Mouse (Mus musculus) stomach, embryonic 14.5 days (tissue): ENCODE results near the gene Chn2. TPM values are rescaled to one million over a fixed set of nuclear protein-coding genes. Genes with fewer than 3 reads are reported as not detected.

Experiments used
- ATAC-seq: fragments of 200-750 bp; cut with Nextera tagmentation; 2 replicates; pipeline ENCODE4 v1.8.0; 2017; ENCODE audit warnings: low read depth, moderate TSS enrichment; ENCODE audit not compliant: insufficient number of reproducible peaks, insufficient read depth, low FRiP score
- H3K27ac ChIP-seq: fragments of 300-500 bp; sonication (generic); 2 replicates; pipeline ENCODE4 v1.5.1; 2014; ENCODE audit warnings: mild to moderate bottlenecking, low read length, moderate library complexity, mixed read lengths
- H3K27me3 ChIP-seq: fragments of 300-500 bp; sonication (generic); 2 replicates; pipeline ENCODE4 v1.6.1; 2014; ENCODE audit warnings: low read length, control low read depth, mixed read lengths; ENCODE audit not compliant: control insufficient read depth, insufficient read depth
- H3K36me3 ChIP-seq: fragments of 300-500 bp; sonication (generic); 2 replicates; pipeline ENCODE4 v1.6.1; 2014; ENCODE audit warnings: mild to moderate bottlenecking, control low read depth, low read length, moderate library complexity, mixed read lengths; ENCODE audit not compliant: control insufficient read depth, insufficient read depth
- H3K4me1 ChIP-seq: fragments of 300-500 bp; sonication (generic); 2 replicates; pipeline ENCODE4 v1.6.1; 2014; ENCODE audit warnings: low read length, control low read depth, mixed read lengths; ENCODE audit not compliant: control insufficient read depth, insufficient read depth
- H3K4me2 ChIP-seq: fragments of 300-500 bp; sonication (generic); replicated peaks from 2 replicates; pipeline ENCODE4 v1.6.1; 2014; ENCODE audit warnings: low read depth, low read length, control low read depth
- H3K4me3 ChIP-seq: fragments of 300-500 bp; sonication (generic); 2 replicates; pipeline ENCODE4 v1.5.1; 2014; ENCODE audit warnings: low read depth, low read length, control low read depth
- H3K9ac ChIP-seq: fragments of 300-500 bp; sonication (generic); replicated peaks from 2 replicates; pipeline ENCODE4 v1.6.1; 2014; ENCODE audit warnings: low read depth, mild to moderate bottlenecking, control low read depth, low read length, moderate library complexity, mixed read lengths
- H3K9me3 ChIP-seq: fragments of 300-500 bp; sonication (generic); 2 replicates; pipeline ENCODE4 v1.6.1; 2016; ENCODE audit warnings: low read depth, low read length, control low read depth; ENCODE audit not compliant: control insufficient read depth
- WGBS: fragments of 180-500 bp; shearing (Covaris S2); extraction: QIAGEN DNeasy Blood & Tissue Kit; methylation state at CpG from one replicate; pipeline ENCODE4 v1.1.7; 2014; 5-methylcytosine and 5-hydroxymethylcytosine counted together
- polyA plus RNA-seq: library from polyadenylated mRNA; unstranded; fragments of >200 nt; fragmentation: Nextera tagmentation; extraction: Ambion mirVana; gene quantifications from 2 replicates; pipeline ENCODE4 v1.2.1, GENCODE M21; 2014

Chn2 gene
- polyA plus RNA-seq, 1 experiment from 2014 or later = 19.1 TPM

GRCm38 (mm10) chr6:54248354-54249252, 209.2 kb downstream of the Chn2 start:
- no peak overlapping the region for H3K4me2 ChIP-seq
- H3K9me3 ChIP-seq = no peaks in the 10 kb centered on the region
- H3K27me3 ChIP-seq = no peaks in the 10 kb centered on the region
- no peak for ATAC-seq
- no peak overlapping the region for H3K4me3 ChIP-seq
- WGBS = 56% methylated on average over 8 of the region's 8 CpGs
- no peaks in the 10 kb centered on the region for H3K36me3 ChIP-seq
- no peak overlapping the region for H3K9ac ChIP-seq
- H3K4me1 ChIP-seq = no peaks in the 10 kb centered on the region
- no peak overlapping the region for H3K27ac ChIP-seq

GRCm38 (mm10) chr6:54251401-54252191, 212.2 kb downstream of the Chn2 start:
- ATAC-seq = no peak
- H3K4me1 ChIP-seq = no peaks in the 10 kb centered on the region
- no peaks in the 10 kb centered on the region for H3K36me3 ChIP-seq
- H3K9me3 ChIP-seq = no peaks in the 10 kb centered on the region
- no peak overlapping the region for H3K4me3 ChIP-seq
- WGBS = 59% methylated on average over 17 of the region's 17 CpGs
- H3K4me2 ChIP-seq = no peak overlapping the region
- H3K9ac ChIP-seq = no peak overlapping the region
- H3K27me3 ChIP-seq = no peaks in the 10 kb centered on the region
- H3K27ac ChIP-seq = no peak overlapping the region

- no peak for ATAC-seq
- Histone ChIP-seq H3K4me2 (no peak overlapping the region), H3K4me3 (no peak overlapping the region), H3K9me3 (no peaks in the 10 kb centered on the region), H3K9ac (no peak overlapping the region), H3K4me1 (no peaks in the 10 kb centered on the region), H3K27me3 (no peaks in the 10 kb centered on the region), H3K27ac (no peak overlapping the region), H3K36me3 (no peaks in the 10 kb centered on the region)
- 62% methylated on average over 5 of the region's 5 CpGs for WGBS
These were observed 213.9 kb downstream of the Chn2 start for GRCm38 (mm10) chr6:54253206-54253605.

GRCm38 (mm10) chr6:54253881-54254280, 214.5 kb downstream of the Chn2 start:
- no peaks in the 10 kb centered on the region for H3K9me3 ChIP-seq
- no peak overlapping the region for H3K27ac ChIP-seq
- ATAC-seq = no peak

GRCm38 (mm10) chr6:54254759-54255158, 215.4 kb downstream of the Chn2 start:
- Histone ChIP-seq H3K4me1 (no peaks in the 10 kb centered on the region), H3K36me3 (no peaks in the 10 kb centered on the region), H3K27me3 (no peaks in the 10 kb centered on the region), H3K9ac (no peak overlapping the region), H3K4me3 (no peak overlapping the region), H3K4me2 (no peak overlapping the region), H3K27ac (no peak overlapping the region), H3K9me3 (no peaks in the 10 kb centered on the region)
- ATAC-seq = no peak
- 68% methylated on average over 6 of the region's 6 CpGs for WGBS

More at GRCm38 (mm10) chr6:54253881-54254280, 214.5 kb downstream of the Chn2 start:
- 74% methylated on average over 7 of the region's 7 CpGs for WGBS
- Histone ChIP-seq H3K4me3 (no peak overlapping the region), H3K36me3 (no peaks in the 10 kb centered on the region), H3K27me3 (no peaks in the 10 kb centered on the region), H3K4me2 (no peak overlapping the region), H3K4me1 (no peaks in the 10 kb centered on the region), H3K9ac (no peak overlapping the region)

- no peaks in the 10 kb centered on the region for H3K36me3 ChIP-seq
- 72% methylated on average over 11 of the region's 11 CpGs for WGBS
- no peaks in the 10 kb centered on the region for H3K27me3 ChIP-seq
- no peak overlapping the region for H3K4me2 ChIP-seq
- no peak overlapping the region for H3K4me3 ChIP-seq
- no peak overlapping the region for H3K27ac ChIP-seq
- H3K4me1 ChIP-seq = no peaks in the 10 kb centered on the region
- no peak overlapping the region for H3K9ac ChIP-seq
- no peak for ATAC-seq
- no peaks in the 10 kb centered on the region for H3K9me3 ChIP-seq
These were observed 216.0 kb downstream of the Chn2 start for GRCm38 (mm10) chr6:54255321-54255720.

GRCm38 (mm10) chr6:54256397-54256796, 217.0 kb downstream of the Chn2 start:
- H3K27ac ChIP-seq = no peak overlapping the region
- 77% methylated on average over 10 of the region's 10 CpGs for WGBS
- H3K4me2 ChIP-seq = no peak overlapping the region
- H3K9ac ChIP-seq = no peak overlapping the region
- ATAC-seq = no peak
- H3K4me1 ChIP-seq = no peaks in the 10 kb centered on the region
- no peak overlapping the region for H3K4me3 ChIP-seq
- H3K27me3 ChIP-seq = no peaks in the 10 kb centered on the region
- no peaks in the 10 kb centered on the region for H3K9me3 ChIP-seq
- H3K36me3 ChIP-seq = no peaks in the 10 kb centered on the region

- no peak for ATAC-seq
- H3K4me3 ChIP-seq = no peak overlapping the region
- 82% methylated on average over 3 of the region's 3 CpGs for whole genome bisulfite sequencing
- H3K4me1 ChIP-seq = no peaks in the 10 kb centered on the region
- H3K9ac ChIP-seq = no peak overlapping the region
- no peaks in the 10 kb centered on the region for H3K27me3 ChIP-seq
- H3K27ac ChIP-seq = no peak overlapping the region
- H3K9me3 ChIP-seq = no peaks in the 10 kb centered on the region
- H3K4me2 ChIP-seq = no peak overlapping the region
- H3K36me3 ChIP-seq = no peaks in the 10 kb centered on the region
These were observed 218.2 kb downstream of the Chn2 start for GRCm38 (mm10) chr6:54257552-54257951.
